Mouse (Mus musculus) pancreas, adult 10 weeks (tissue): ENCODE measurements around the gene Syngr3. TPM values are rescaled to one million over a fixed set of nuclear protein-coding genes. Genes with fewer than 3 reads are reported as not detected.

ENCODE experiments used
- polyA plus RNA-seq: library from polyadenylated mRNA; stranded (reverse); fragments of 350-450 nt; fragmentation: Illumina TruSeq; extraction: RNeasy Lipid Tissue Mini Kit (QIAGEN cat#74804); gene quantifications from one replicate; pipeline ENCODE4 v1.2.3, GENCODE M21; 2015; ENCODE audit warnings: low read depth, low replicate concordance; ENCODE audit not compliant: insufficient read depth

Gene Syngr3
- polyA plus RNA-seq = 0.44 TPM

GRCm38 (mm10) chr17:24689251-24690081 is at the start of gene Syngr3:
TSS of gene Syngr3 (minus strand) at chr17:24689955.

GRCm38 (mm10) chr17:24736330-24737051 is 46.7 kb upstream of the Syngr3 start, which contains the start of gene Msrb1:
TSS of gene Msrb1 (plus strand) at chr17:24736642.

GRCm38 (mm10) chr17:24727618-24728017 is 37.9 kb upstream of the Syngr3 start, which contains the start of gene Rpl3l:
TSS of gene Rpl3l (plus strand) at chr17:24727820.

GRCm38 (mm10) chr17:24724184-24724583 is 34.4 kb upstream of the Syngr3 start, which contains the start of gene Ndufb10:
TSS of gene Ndufb10 (minus strand) at chr17:24724478.

GRCm38 (mm10) chr17:24717943-24718342 is 28.2 kb upstream of the Syngr3 start, which contains the start of the genes Rnf151 and Rps2:
TSS of gene Rnf151 (minus strand) at chr17:24718063.
TSS of gene Rps2 (plus strand) at chr17:24718116.

GRCm38 (mm10) chr17:24706982-24707800 is 17.4 kb upstream of the Syngr3 start, which contains the start of gene Tbl3:
TSS of gene Tbl3 (minus strand) at chr17:24707660.

GRCm38 (mm10) chr17:24696011-24696697 is 6.4 kb upstream of the Syngr3 start, which contains the start of the genes Gfer and Noxo1:
TSS of gene Gfer (minus strand) at chr17:24696156.
TSS of gene Noxo1 (plus strand) at chr17:24696234.

GRCm38 (mm10) chr17:24669545-24670245 is 20.1 kb downstream of the Syngr3 start, which contains the start of gene Zfp598:
TSS of gene Zfp598 (plus strand) at chr17:24669687.

GRCm38 (mm10) chr17:24658017-24658758 is 31.6 kb downstream of the Syngr3 start, which contains the start of gene Npw:
TSS of gene Npw (minus strand) at chr17:24658457.

GRCm38 (mm10) chr17:24650070-24650616 is 39.6 kb downstream of the Syngr3 start, which contains the start of gene Slc9a3r2:
TSS of gene Slc9a3r2 (minus strand) at chr17:24650327.

Other genes with a start within 250 kb of the Syngr3 start
- gene Dnase1l2, start 246.8 kb downstream of the Syngr3 start, polyA plus RNA-seq = 1.9 TPM
- gene E4f1, start 219.6 kb downstream of the Syngr3 start, polyA plus RNA-seq = 22.8 TPM
- 5.2 TPM for gene Pgp, start 219.6 kb downstream of the Syngr3 start, polyA plus RNA-seq
- not detected for gene Bricd5, start 216.1 kb downstream of the Syngr3 start, polyA plus RNA-seq
- 3.5 TPM for gene Mlst8, start 210.9 kb downstream of the Syngr3 start, polyA plus RNA-seq
- gene Caskin1, start 201.4 kb downstream of the Syngr3 start, polyA plus RNA-seq = 0.26 TPM
- gene Traf7, start 162.0 kb downstream of the Syngr3 start, polyA plus RNA-seq = 28.2 TPM
- gene Rab26, start 155.7 kb downstream of the Syngr3 start, polyA plus RNA-seq = 35.0 TPM
- 26.9 TPM for gene Pkd1, start 140.1 kb downstream of the Syngr3 start, polyA plus RNA-seq
- 50.0 TPM for gene Tsc2, start 57.3 kb downstream of the Syngr3 start, polyA plus RNA-seq
- 3.5 TPM for gene Nthl1, start 57.3 kb downstream of the Syngr3 start, polyA plus RNA-seq
- 48.3 TPM for gene Slc9a3r2, start 39.6 kb downstream of the Syngr3 start, polyA plus RNA-seq
- gene Npw, start 31.5 kb downstream of the Syngr3 start, polyA plus RNA-seq = 1.6 TPM
- gene Zfp598, start 20.3 kb downstream of the Syngr3 start, polyA plus RNA-seq = 21.6 TPM
- gene Gfer, start 6.2 kb upstream of the Syngr3 start, polyA plus RNA-seq = 10.7 TPM
- 1.6 TPM for gene Noxo1, start 6.3 kb upstream of the Syngr3 start, polyA plus RNA-seq
- gene Tbl3, start 17.7 kb upstream of the Syngr3 start, polyA plus RNA-seq = 6.0 TPM
- gene Rnf151, start 28.1 kb upstream of the Syngr3 start, polyA plus RNA-seq = not detected
- 538 TPM for gene Rps2, start 28.2 kb upstream of the Syngr3 start, polyA plus RNA-seq
- 66.2 TPM for gene Ndufb10, start 34.5 kb upstream of the Syngr3 start, polyA plus RNA-seq
- not detected for gene Rpl3l, start 37.9 kb upstream of the Syngr3 start, polyA plus RNA-seq
- 68.8 TPM for gene Msrb1, start 46.7 kb upstream of the Syngr3 start, polyA plus RNA-seq
- 1.0 TPM for gene Hs3st6, start 63.0 kb upstream of the Syngr3 start, polyA plus RNA-seq
- gene Meiob, start 114.3 kb upstream of the Syngr3 start, polyA plus RNA-seq = not detected
- 23.1 TPM for gene Hagh, start 150.2 kb upstream of the Syngr3 start, polyA plus RNA-seq
- 3.8 TPM for gene Fahd1, start 160.4 kb upstream of the Syngr3 start, polyA plus RNA-seq
- 3.4 TPM for gene Igfals, start 176.0 kb upstream of the Syngr3 start, polyA plus RNA-seq
- 8.6 TPM for gene Nubp2, start 196.4 kb upstream of the Syngr3 start, polyA plus RNA-seq
- 7.3 TPM for gene Spsb3, start 196.7 kb upstream of the Syngr3 start, polyA plus RNA-seq
- gene Eme2, start 205.1 kb upstream of the Syngr3 start, polyA plus RNA-seq = 8.7 TPM
- 13.1 TPM for gene Mrps34, start 205.2 kb upstream of the Syngr3 start, polyA plus RNA-seq
- 3.3 TPM for gene Nme3, start 206.5 kb upstream of the Syngr3 start, polyA plus RNA-seq
- 42.5 TPM for gene Mapk8ip3, start 247.0 kb upstream of the Syngr3 start, polyA plus RNA-seq